In genomic region chr7:34799404-34799771, GRCm38 (mm10) we compare ENCODE assay signal across 11 mouse cellular contexts. TPM values are rescaled to one million over a fixed set of nuclear protein-coding genes. Genes with fewer than 3 reads are reported as not detected.
DNase-seq lines count a peak whose midpoint lies in the region; ATAC-seq lines count a peak whose summit lies in the region.
"Had no signal": no experiment of that assay in that cellular context is flagged by ENCODE, and none has a peak within 500 bp of the region (broad histone marks: within the 10 kb centered on the region; RNA-seq: fewer than 3 reads in every experiment).

No protein-coding gene starts in this region.

- H3K4me3 ChIP-seq in midbrain, embryonic 11.5 days (ENCODE audit: low read depth, low read length): no peak overlapping the region
- H3K4me3 ChIP-seq in midbrain, embryonic 16.5 days (ENCODE audit: low read depth, low read length): no peak overlapping the region
- no peak overlapping the region for H3K4me3 ChIP-seq in embryonic facial prominence, embryonic 11.5 days (ENCODE audit: low read depth, low read length)
- H3K4me3 ChIP-seq in hindbrain, embryonic 13.5 days: no peak overlapping the region
- no peak overlapping the region for H3K4me3 ChIP-seq in neural tube, embryonic 15.5 days (replicated peaks)
- H3K4me3 ChIP-seq: heart, adult 2 months; liver, embryonic 13.5 days had no signal

- H3K27ac ChIP-seq in midbrain, embryonic 11.5 days (ENCODE audit: low read depth, low read length): no peak overlapping the region; the same call in 1 of the 2 replicates
- H3K27ac ChIP-seq in midbrain, embryonic 16.5 days (ENCODE audit: low read length): no peak overlapping the region
- H3K27ac ChIP-seq in embryonic facial prominence, embryonic 11.5 days (replicated peaks; ENCODE audit: low read depth, low read length): peak overlapping the region; percentile 75; the same call in 1 of the 2 replicates
- H3K27ac ChIP-seq in hindbrain, embryonic 13.5 days: peak overlapping the region; percentile 86
- H3K27ac ChIP-seq in neural tube, embryonic 15.5 days (replicated peaks): 0 out of 2 replicates have a peak overlapping the region, but pooled peaks have one; percentile 6
- H3K27ac ChIP-seq: heart, adult 2 months; liver, embryonic 13.5 days had no signal

- peak; percentile 75 for DNase-seq in midbrain, embryonic 11.5 days (ENCODE audit: low spot score, missing footprints)
- peak; percentile 49 for DNase-seq in embryonic facial prominence, embryonic 11.5 days (ENCODE audit: low spot score)
- no peak for DNase-seq in thymus, postnatal 4 days
- DNase-seq: heart, adult 2 months; kidney, adult 8-10 months; liver, embryonic 13.5 days had no signal

- H3K4me2 ChIP-seq in midbrain, embryonic 11.5 days: no peak overlapping the region
- no peak overlapping the region for H3K4me2 ChIP-seq in midbrain, embryonic 16.5 days (ENCODE audit: low read length)
- no peak overlapping the region for H3K4me2 ChIP-seq in embryonic facial prominence, embryonic 11.5 days (ENCODE audit: low read depth, low read length)
- H3K4me2 ChIP-seq in hindbrain, embryonic 13.5 days: 0 out of 2 replicates have a peak overlapping the region, but pooled peaks have one; percentile 21
- no peak overlapping the region for H3K4me2 ChIP-seq in neural tube, embryonic 15.5 days
- H3K4me2 ChIP-seq: liver, embryonic 13.5 days had no signal

- H3K27me3 ChIP-seq in midbrain, embryonic 11.5 days (ENCODE audit: control insufficient read depth, insufficient read depth, low read length): no peaks in the 10 kb centered on the region
- H3K27me3 ChIP-seq in midbrain, embryonic 16.5 days (ENCODE audit: control insufficient read depth, insufficient read depth, low read depth, low read length): no peaks in the 10 kb centered on the region
- no peaks in the 10 kb centered on the region for H3K27me3 ChIP-seq in embryonic facial prominence, embryonic 11.5 days (ENCODE audit: control insufficient read depth, insufficient read depth, low read length)
- H3K27me3 ChIP-seq in hindbrain, embryonic 13.5 days: no peaks in the 10 kb centered on the region
- no peaks in the 10 kb centered on the region for H3K27me3 ChIP-seq in neural tube, embryonic 15.5 days (replicated peaks)

- H3K9ac ChIP-seq in midbrain, embryonic 11.5 days (ENCODE audit: low read length): no peak overlapping the region
- H3K9ac ChIP-seq in midbrain, embryonic 16.5 days (ENCODE audit: low read depth, low read length): no peak overlapping the region
- H3K9ac ChIP-seq in embryonic facial prominence, embryonic 11.5 days (replicated peaks; ENCODE audit: low read length): no peak overlapping the region
- H3K9ac ChIP-seq in hindbrain, embryonic 13.5 days: no peak overlapping the region
- no peak overlapping the region for H3K9ac ChIP-seq in neural tube, embryonic 15.5 days (replicated peaks)
- H3K9ac ChIP-seq: liver, embryonic 13.5 days had no signal

- 19% methylated on average over 3 of the region's 3 CpGs for WGBS in midbrain, embryonic 11.5 days
- WGBS in midbrain, embryonic 16.5 days: 10% methylated on average over 3 of the region's 3 CpGs
- 15% methylated on average over 3 of the region's 3 CpGs for WGBS in embryonic facial prominence, embryonic 11.5 days
- WGBS in hindbrain, embryonic 13.5 days: 17% methylated on average over 3 of the region's 3 CpGs
- WGBS in neural tube, embryonic 15.5 days: 10% methylated on average over 3 of the region's 3 CpGs

- no peaks in the 10 kb centered on the region for H3K36me3 ChIP-seq in midbrain, embryonic 11.5 days (ENCODE audit: control insufficient read depth, insufficient read depth, low read length)
- no peaks in the 10 kb centered on the region for H3K36me3 ChIP-seq in midbrain, embryonic 16.5 days (ENCODE audit: control insufficient read depth, insufficient read depth, low read length)
- no peaks in the 10 kb centered on the region for H3K36me3 ChIP-seq in embryonic facial prominence, embryonic 11.5 days (replicated peaks; ENCODE audit: control insufficient read depth, insufficient read depth, low read depth, low read length)
- H3K36me3 ChIP-seq in hindbrain, embryonic 13.5 days: no peaks in the 10 kb centered on the region
- H3K36me3 ChIP-seq in neural tube, embryonic 15.5 days: no peaks in the 10 kb centered on the region
- H3K36me3 ChIP-seq: liver, embryonic 13.5 days had no signal

- no peak for ATAC-seq in midbrain, embryonic 11.5 days (ENCODE audit: low FRiP score)
- ATAC-seq in midbrain, embryonic 16.5 days: no peak
- no peak for ATAC-seq in embryonic facial prominence, embryonic 11.5 days (replicated peaks; ENCODE audit: insufficient number of reproducible peaks, low FRiP score, low TSS enrichment, low read depth)
- no peak for ATAC-seq in hindbrain, embryonic 13.5 days (ENCODE audit: low FRiP score)
- no peak for ATAC-seq in neural tube, embryonic 15.5 days (ENCODE audit: low FRiP score)
- no peak for ATAC-seq in granulocyte monocyte progenitor cell, adult 5-6 weeks (replicated peaks; ENCODE audit: poor library complexity, severe bottlenecking)
- ATAC-seq: Patski had no signal

- no peaks in the 10 kb centered on the region for H3K9me3 ChIP-seq in midbrain, embryonic 11.5 days (ENCODE audit: control insufficient read depth, low read length)
- no peaks in the 10 kb centered on the region for H3K9me3 ChIP-seq in midbrain, embryonic 16.5 days (replicated peaks; ENCODE audit: control insufficient read depth, low read length, poor library complexity, severe bottlenecking)
- H3K9me3 ChIP-seq in embryonic facial prominence, embryonic 11.5 days (replicated peaks; ENCODE audit: control insufficient read depth, low read length): no peaks in the 10 kb centered on the region
- no peaks in the 10 kb centered on the region for H3K9me3 ChIP-seq in hindbrain, embryonic 13.5 days
- H3K9me3 ChIP-seq in neural tube, embryonic 15.5 days (replicated peaks): no peaks in the 10 kb centered on the region
- H3K9me3 ChIP-seq: liver, embryonic 13.5 days had no signal

- peaks cover 15% of the 10 kb centered on the region for H3K4me1 ChIP-seq in midbrain, embryonic 11.5 days (ENCODE audit: control insufficient read depth, insufficient read depth, low read length)
- H3K4me1 ChIP-seq in midbrain, embryonic 16.5 days (ENCODE audit: control insufficient read depth, insufficient read depth, low read length): peaks cover 26% of the 10 kb centered on the region
- H3K4me1 ChIP-seq in embryonic facial prominence, embryonic 11.5 days (ENCODE audit: control insufficient read depth, insufficient read depth, low read length): peaks cover 10% of the 10 kb centered on the region
- H3K4me1 ChIP-seq in hindbrain, embryonic 13.5 days (replicated peaks): peaks cover 41% of the 10 kb centered on the region
- H3K4me1 ChIP-seq in neural tube, embryonic 15.5 days: peaks cover 33% of the 10 kb centered on the region

RNA-seq across cellular contexts. Expression of gene Chst8, which starts 13.1 kb away (rescaled TPM):
- polyA plus RNA-seq in midbrain, embryonic 11.5 days (2014; fragmentation: Nextera tagmentation; extraction: Ambion mirVana): 9.6 and 10.1 TPM in 2 replicates
- 12.7 and 15.3 TPM in 2 replicates for polyA plus RNA-seq in midbrain, embryonic 16.5 days (2015; fragmentation: Nextera tagmentation; extraction: Ambion mirVana)
- 7.6 and 8.9 TPM in 2 replicates for polyA plus RNA-seq in embryonic facial prominence, embryonic 11.5 days (2014; fragmentation: Nextera tagmentation; extraction: Ambion mirVana)
- 18.0 and 18.3 TPM in 2 replicates for polyA plus RNA-seq in hindbrain, embryonic 13.5 days (2015; fragmentation: Nextera tagmentation; extraction: Ambion mirVana)
- polyA plus RNA-seq in neural tube, embryonic 15.5 days (2015; fragmentation: Nextera tagmentation; extraction: Ambion mirVana): 13.2 and 13.3 TPM in 2 replicates
- total RNA-seq in granulocyte monocyte progenitor cell, adult 5-6 weeks (2014; fragmentation: Nextera tagmentation): not detected in 2 replicates
- total RNA-seq in granulocyte monocyte progenitor cell, adult 5-6 weeks (2017): not detected in 2 replicates

Comparison
In these comparisons a context has a peak if more than half of its experiments do, and no peak if none do; other contexts are left out.
1. H3K27ac ChIP-seq: peak in embryonic facial prominence, embryonic 11.5 days (single experiment), hindbrain, embryonic 13.5 days (single experiment) and neural tube, embryonic 15.5 days (single experiment); none in midbrain, embryonic 11.5 days (single experiment) and midbrain, embryonic 16.5 days (single experiment).